Mouse (Mus musculus) kidney, embryonic 16.5 days (tissue): Measurements from ENCODE around the gene Ppa1. TPM values are rescaled to one million over a fixed set of nuclear protein-coding genes. Genes with fewer than 3 reads are reported as not detected.

Experiments
- polyA plus RNA-seq: library from polyadenylated mRNA; unstranded; fragments of >200 nt; fragmentation: Nextera tagmentation; extraction: Ambion mirVana; gene quantifications from 2 replicates; pipeline ENCODE4 v1.2.1, GENCODE M21; 2015

Ppa1 gene
- polyA plus RNA-seq, 1 experiment from 2014 or later = 179 TPM

Other genes with a start within 250 kb of the Ppa1 start
- 0.40 and 0.67 TPM in 2 replicates for gene Nodal, start 230.6 kb upstream of the Ppa1 start, polyA plus RNA-seq
- gene Eif4ebp2, start 195.9 kb upstream of the Ppa1 start, polyA plus RNA-seq = 57.4 and 71.4 TPM in 2 replicates
- 8.4 and 10.5 TPM in 2 replicates for gene Lrrc20, start 172.8 kb upstream of the Ppa1 start, polyA plus RNA-seq
- 0.12 TPM in 2 replicates for gene Npffr1, start 53.1 kb upstream of the Ppa1 start, polyA plus RNA-seq
- gene Sar1a, start 31.7 kb downstream of the Ppa1 start, polyA plus RNA-seq = 247 and 260 TPM in 2 replicates
- 31.2 and 37.0 TPM in 2 replicates for gene Tysnd1, start 47.0 kb downstream of the Ppa1 start, polyA plus RNA-seq
- 24.3 and 28.0 TPM in 2 replicates for gene Aifm2, start 66.7 kb downstream of the Ppa1 start, polyA plus RNA-seq
- gene H2afy2, start 135.6 kb downstream of the Ppa1 start, polyA plus RNA-seq = 140 and 155 TPM in 2 replicates